Mouse (Mus musculus) forebrain, embryonic 16.5 days (tissue): ENCODE data around the gene Mbd6. TPM values are rescaled to one million over a fixed set of nuclear protein-coding genes. Genes with fewer than 3 reads are reported as not detected.

Experiments
- ATAC-seq: fragments of 200-750 bp; cut with Nextera tagmentation; 2 replicates; pipeline ENCODE4 v1.8.0; 2017; ENCODE audit warnings: mild to moderate bottlenecking, moderate library complexity
- H3K27ac ChIP-seq: fragments of 300-500 bp; sonication (generic); 2 replicates; pipeline ENCODE4 v1.5.1; 2014; ENCODE audit warnings: low read length, control low read depth
- H3K27me3 ChIP-seq: fragments of 300-500 bp; sonication (generic); replicated peaks from 2 replicates; pipeline ENCODE4 v1.6.1; 2014; ENCODE audit warnings: low read length; ENCODE audit not compliant: control insufficient read depth, insufficient read depth
- H3K36me3 ChIP-seq: fragments of 300-500 bp; sonication (generic); 2 replicates; pipeline ENCODE4 v1.6.1; 2014; ENCODE audit not compliant: control insufficient read depth, insufficient read depth
- H3K4me1 ChIP-seq: fragments of 300-500 bp; sonication (generic); replicated peaks from 2 replicates; pipeline ENCODE4 v1.6.1; 2014; ENCODE audit warnings: low read length; ENCODE audit not compliant: control insufficient read depth, insufficient read depth
- H3K4me2 ChIP-seq: fragments of 300-500 bp; sonication (generic); 2 replicates; pipeline ENCODE4 v1.6.1; 2014; ENCODE audit warnings: mild to moderate bottlenecking, low read length, control low read depth
- H3K4me3 ChIP-seq: fragments of 300-500 bp; sonication (generic); replicated peaks from 2 replicates; pipeline ENCODE4 v1.5.1; 2014; ENCODE audit warnings: mild to moderate bottlenecking, low read length, control low read depth
- H3K9ac ChIP-seq: fragments of 300-500 bp; sonication (generic); replicated peaks from 2 replicates; pipeline ENCODE4 v1.6.1; 2014; ENCODE audit warnings: low read depth, low read length, control low read depth
- H3K9me3 ChIP-seq: fragments of 300-500 bp; sonication (generic); 2 replicates; pipeline ENCODE4 v1.6.1; 2016; ENCODE audit warnings: low read length; ENCODE audit not compliant: control insufficient read depth
- WGBS: fragments of 180-500 bp; shearing (Covaris S2); extraction: QIAGEN DNeasy Blood & Tissue Kit; methylation state at CpG from one replicate; pipeline ENCODE4 v1.1.7; 2014; 5-methylcytosine and 5-hydroxymethylcytosine counted together
- polyA plus RNA-seq: library from polyadenylated mRNA; unstranded; fragments of >200 nt; fragmentation: Nextera tagmentation; extraction: Ambion mirVana; gene quantifications from 2 replicates; pipeline ENCODE4 v1.2.1, GENCODE M21; 2015

The Mbd6 gene
- polyA plus RNA-seq, 1 experiment from 2014 or later = 15.3 TPM

GRCm38 (mm10) chr10:127326017-127326801 lies 37.4 kb upstream of the Mbd6 start:
- Histone ChIP-seq H3K27ac (no peak overlapping the region), H3K4me2 (peak overlapping the region; percentile 39), H3K36me3 (no peaks in the 10 kb centered on the region), H3K9me3 (peaks cover 2% of the 10 kb centered on the region; the same call in 1 of the 2 replicates), H3K27me3 (peaks cover 45% of the 10 kb centered on the region), H3K4me3 (peak overlapping the region; percentile 7), H3K4me1 (peaks cover 7% of the 10 kb centered on the region), H3K9ac (0 out of 2 replicates have a peak overlapping the region, but pooled peaks have one; percentile 12)
- under 1% methylated on average over 54 of the region's 54 CpGs for WGBS
- ATAC-seq = no peak

- Histone ChIP-seq H3K4me2 (no peak overlapping the region), H3K36me3 (no peaks in the 10 kb centered on the region), H3K27me3 (peaks cover 45% of the 10 kb centered on the region), H3K9ac (no peak overlapping the region), H3K27ac (no peak overlapping the region), H3K9me3 (peaks cover 2% of the 10 kb centered on the region; the same call in 1 of the 2 replicates), H3K4me3 (no peak overlapping the region), H3K4me1 (peaks cover 7% of the 10 kb centered on the region)
- ATAC-seq = no peak
- WGBS = 36% methylated on average over 14 of the region's 14 CpGs
These were observed 36.7 kb upstream of the Mbd6 start for GRCm38 (mm10) chr10:127325454-127326016.

DNA sequence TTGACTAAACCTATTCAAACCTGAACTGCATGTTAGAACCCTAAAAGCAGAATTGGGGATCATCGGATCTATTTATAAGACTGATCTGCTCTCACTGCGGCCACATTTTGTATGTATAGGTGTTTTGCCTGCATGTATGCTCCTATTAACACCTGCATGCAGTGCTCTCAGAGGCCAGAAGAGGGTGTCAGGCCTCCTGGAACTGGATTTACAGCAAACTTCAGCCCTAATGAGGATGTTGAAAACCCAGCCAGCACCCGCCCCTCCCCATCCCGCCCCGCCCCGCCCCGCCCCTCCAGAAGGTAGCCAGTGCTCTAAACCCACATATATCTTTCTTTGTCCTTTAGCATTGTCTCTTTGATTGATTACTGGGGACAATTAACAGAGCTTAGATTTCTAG lies 35.7 kb upstream of the Mbd6 start:
- Histone ChIP-seq H3K36me3 (no peaks in the 10 kb centered on the region), H3K4me1 (peaks cover 7% of the 10 kb centered on the region), H3K9ac (no peak overlapping the region), H3K27me3 (peaks cover 45% of the 10 kb centered on the region), H3K4me2 (no peak overlapping the region), H3K4me3 (no peak overlapping the region), H3K27ac (no peak overlapping the region), H3K9me3 (peaks cover 2% of the 10 kb centered on the region; the same call in 1 of the 2 replicates)
- WGBS = 12% methylated on average over 7 of the region's 7 CpGs
- ATAC-seq = no peak

DNA sequence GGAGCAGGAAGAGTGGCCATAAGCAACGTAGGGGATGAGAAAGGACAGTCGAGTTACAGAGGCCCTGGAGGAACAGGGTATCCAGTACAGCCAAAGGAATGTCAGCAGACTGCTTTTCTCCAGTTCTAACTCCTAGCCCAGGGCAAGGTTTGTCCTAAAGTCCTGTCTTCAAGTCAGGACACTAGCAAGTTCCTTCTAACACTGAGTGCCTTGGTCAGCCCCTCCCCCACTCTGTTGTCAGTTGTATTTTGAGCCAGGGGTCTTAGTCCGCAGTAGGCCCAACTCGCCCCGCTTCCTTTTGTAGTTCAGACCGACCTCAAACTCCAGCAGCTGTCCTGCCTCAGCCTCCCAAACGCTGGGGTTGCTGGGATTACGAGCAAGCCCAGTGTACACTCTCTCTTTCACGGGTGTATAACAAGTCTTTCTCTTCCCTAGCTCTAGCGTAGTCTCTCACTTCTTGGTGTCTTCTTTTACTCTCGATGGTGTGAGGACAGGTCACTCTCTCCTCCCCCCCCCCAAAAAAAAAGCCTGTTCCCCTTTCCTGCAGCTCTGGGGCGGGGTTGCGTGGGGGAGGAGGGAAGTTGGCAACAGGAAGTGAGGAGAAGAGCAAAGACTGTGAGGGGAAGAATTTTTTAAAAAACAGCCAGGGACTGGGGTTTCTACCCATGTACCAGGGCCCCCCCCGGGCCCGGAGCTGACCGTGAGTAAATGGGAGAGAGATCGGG lies 34.5 kb upstream of the Mbd6 start:
- Histone ChIP-seq H3K36me3 (no peaks in the 10 kb centered on the region), H3K27ac (no peak overlapping the region), H3K4me3 (no peak overlapping the region), H3K9me3 (peaks cover 2% of the 10 kb centered on the region; the same call in 1 of the 2 replicates), H3K4me2 (no peak overlapping the region), H3K27me3 (peaks cover 34% of the 10 kb centered on the region), H3K9ac (no peak overlapping the region), H3K4me1 (peaks cover 7% of the 10 kb centered on the region)
- ATAC-seq = no peak
- WGBS = 77% methylated on average over 17 of the region's 17 CpGs

- no peak overlapping the region for H3K27ac ChIP-seq
- peaks cover 29% of the 10 kb centered on the region for H3K27me3 ChIP-seq
- no peak overlapping the region for H3K4me2 ChIP-seq
- H3K4me1 ChIP-seq = peaks cover 7% of the 10 kb centered on the region
- no peak overlapping the region for H3K4me3 ChIP-seq
- no peak overlapping the region for H3K9ac ChIP-seq
- no peak for ATAC-seq
- 86% methylated on average over 4 of the region's 4 CpGs for WGBS
- H3K36me3 ChIP-seq = no peaks in the 10 kb centered on the region
- H3K9me3 ChIP-seq = peaks cover 2% of the 10 kb centered on the region; the same call in 1 of the 2 replicates
These were observed 33.9 kb upstream of the Mbd6 start for GRCm38 (mm10) chr10:127322669-127323068.

GRCm38 (mm10) chr10:127322178-127322577 lies 33.4 kb upstream of the Mbd6 start:
- peaks cover 25% of the 10 kb centered on the region for H3K27me3 ChIP-seq
- H3K4me2 ChIP-seq = no peak overlapping the region
- H3K36me3 ChIP-seq = no peaks in the 10 kb centered on the region
- no peak overlapping the region for H3K4me3 ChIP-seq
- peaks cover 7% of the 10 kb centered on the region for H3K4me1 ChIP-seq
- WGBS = 72% methylated on average over 13 of the region's 13 CpGs
- peaks cover 1% of the 10 kb centered on the region; the same call in 1 of the 2 replicates for H3K9me3 ChIP-seq
- ATAC-seq = no peak
- H3K9ac ChIP-seq = no peak overlapping the region
- H3K27ac ChIP-seq = no peak overlapping the region

- Histone ChIP-seq H3K4me3 (no peak within 1 kb of the TSS), H3K9ac (no peak within 1 kb of the TSS), H3K9me3 (no peaks in the 10 kb centered on the region), H3K4me2 (no peak within 1 kb of the TSS), H3K36me3 (no peaks in the 10 kb centered on the region), H3K27ac (no peak within 1 kb of the TSS), H3K4me1 (peaks cover 5% of the 10 kb centered on the region), H3K27me3 (peaks cover 25% of the 10 kb centered on the region)
- ATAC-seq = no peak
- WGBS = 84% methylated on average over 3 of the region's 3 CpGs
These were observed 32.8 kb upstream of the Mbd6 start, which contains the start of gene Arhgap9 for GRCm38 (mm10) chr10:127321621-127322020. Gene Arhgap9 (plus strand): TSS chr10:127321964.

DNA sequence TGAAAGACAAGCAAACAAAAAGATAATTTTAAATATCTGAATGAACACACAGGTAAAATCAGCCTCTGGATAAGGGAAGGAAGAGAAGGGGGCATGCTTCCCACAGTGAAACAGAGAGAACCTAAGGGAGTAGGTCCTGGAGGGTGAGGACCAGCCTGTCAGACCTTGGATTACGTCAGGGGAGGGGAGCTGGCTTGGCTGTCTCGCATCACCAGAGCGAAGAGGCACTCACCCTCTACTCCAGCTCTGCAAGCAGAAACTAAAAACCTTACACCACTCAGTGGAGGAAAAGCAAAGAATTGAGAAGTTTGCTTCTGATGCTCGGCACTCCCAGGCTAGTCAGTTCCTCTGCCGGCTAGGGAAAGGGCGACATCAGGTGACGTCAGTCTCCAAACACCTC lies 31.2 kb upstream of the Mbd6 start:
- no peak for ATAC-seq

DNA sequence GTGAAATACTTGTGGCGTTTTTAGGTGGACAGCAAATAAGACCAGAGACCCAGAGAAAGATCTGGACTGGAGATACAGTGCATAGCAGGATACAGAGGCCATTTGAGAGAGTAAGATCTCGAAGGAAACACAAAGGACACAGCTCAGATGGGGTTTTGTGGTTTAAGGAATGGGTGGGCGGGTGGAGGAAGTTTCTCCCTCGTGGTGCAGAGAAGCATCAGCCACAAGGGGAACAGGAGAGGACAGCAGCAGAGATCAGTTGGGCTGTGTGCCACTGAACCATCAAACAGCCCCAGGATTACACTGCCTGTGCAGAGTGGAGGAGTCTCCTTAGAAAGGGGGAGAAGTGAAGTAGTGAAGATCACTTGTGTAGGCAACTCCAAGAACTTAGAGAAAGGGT lies 29.2 kb upstream of the Mbd6 start:
- Histone ChIP-seq H3K4me2 (no peak overlapping the region), H3K4me1 (no peaks in the 10 kb centered on the region), H3K9me3 (no peaks in the 10 kb centered on the region), H3K36me3 (no peaks in the 10 kb centered on the region), H3K27me3 (0 out of 2 replicates have a peak, but pooled peaks cover 2% of the 10 kb centered on the region), H3K4me3 (no peak overlapping the region), H3K9ac (no peak overlapping the region), H3K27ac (no peak overlapping the region)
- no peak for ATAC-seq
- 39% methylated on average over 4 of the region's 4 CpGs for WGBS

More for the DNA sequence above, 31.2 kb upstream of the Mbd6 start:
- H3K4me3 ChIP-seq = no peak overlapping the region
- H3K4me1 ChIP-seq = no peaks in the 10 kb centered on the region
- no peak overlapping the region for H3K4me2 ChIP-seq
- no peaks in the 10 kb centered on the region for H3K36me3 ChIP-seq
- no peaks in the 10 kb centered on the region for H3K9me3 ChIP-seq
- H3K27me3 ChIP-seq = peaks cover 15% of the 10 kb centered on the region
- no peak overlapping the region for H3K9ac ChIP-seq
- no peak overlapping the region for H3K27ac ChIP-seq
- 76% methylated on average over 7 of the region's 7 CpGs for WGBS
